Mouse (Mus musculus) heart, embryonic 16.5 days (tissue): ENCODE results near the gene Pdzd8. TPM values are rescaled to one million over a fixed set of nuclear protein-coding genes. Genes with fewer than 3 reads are reported as not detected.

Experiments
- ATAC-seq: fragments of 200-750 bp; cut with Nextera tagmentation; replicated peaks from 2 replicates; pipeline ENCODE4 v1.8.0; 2017; ENCODE audit warnings: moderate number of reproducible peaks; ENCODE audit not compliant: insufficient read depth, low FRiP score; ENCODE audit errors: extremely low read depth
- H3K27ac ChIP-seq: fragments of 300-500 bp; sonication (generic); 2 replicates; pipeline ENCODE4 v1.5.1; 2014; ENCODE audit warnings: mild to moderate bottlenecking, low read length, control low read depth, moderate library complexity
- H3K27me3 ChIP-seq: fragments of 300-500 bp; sonication (generic); 2 replicates; pipeline ENCODE4 v1.6.1; 2014; ENCODE audit warnings: low read length, mixed read lengths; ENCODE audit not compliant: control insufficient read depth, insufficient read depth
- H3K36me3 ChIP-seq: fragments of 300-500 bp; sonication (generic); 2 replicates; pipeline ENCODE4 v1.6.1; 2014; ENCODE audit not compliant: control insufficient read depth, insufficient read depth
- H3K4me1 ChIP-seq: fragments of 300-500 bp; sonication (generic); 2 replicates; pipeline ENCODE4 v1.6.1; 2014; ENCODE audit warnings: low read length, mixed read lengths; ENCODE audit not compliant: control insufficient read depth, insufficient read depth
- H3K4me2 ChIP-seq: fragments of 300-500 bp; sonication (generic); 2 replicates; pipeline ENCODE4 v1.6.1; 2014; ENCODE audit warnings: low read depth, mild to moderate bottlenecking, control low read depth, low read length
- H3K4me3 ChIP-seq: fragments of 300-500 bp; sonication (generic); 2 replicates; pipeline ENCODE4 v1.5.1; 2014; ENCODE audit warnings: mild to moderate bottlenecking, control low read depth, low read length
- H3K9ac ChIP-seq: fragments of 300-500 bp; sonication (generic); 2 replicates; pipeline ENCODE4 v1.6.1; 2014; ENCODE audit warnings: low read length, control low read depth
- H3K9me3 ChIP-seq: fragments of 300-500 bp; sonication (generic); replicated peaks from 2 replicates; pipeline ENCODE4 v1.6.1; 2016; ENCODE audit warnings: low read length; ENCODE audit not compliant: control insufficient read depth
- WGBS: fragments of 180-500 bp; shearing (Covaris S2); extraction: QIAGEN DNeasy Blood & Tissue Kit; methylation state at CpG from one replicate; pipeline ENCODE4 v1.1.7; 2014; 5-methylcytosine and 5-hydroxymethylcytosine counted together
- polyA plus RNA-seq: library from polyadenylated mRNA; unstranded; fragments of >200 nt; fragmentation: Nextera tagmentation; extraction: Ambion mirVana; gene quantifications from 2 replicates; pipeline ENCODE4 v1.2.1, GENCODE M21; 2015

The Pdzd8 gene
- polyA plus RNA-seq, 1 experiment from 2014 or later = 6.1 TPM

GRCm38 (mm10) chr19:59376481-59376880, 30.9 kb upstream of the Pdzd8 start:
- 74% methylated on average over 2 of the region's 2 CpGs for WGBS
- 0 out of 2 replicates have a peak, but pooled peaks cover 3% of the 10 kb centered on the region for H3K27me3 ChIP-seq
- no peak overlapping the region for H3K4me3 ChIP-seq
- H3K9ac ChIP-seq = no peak overlapping the region
- H3K27ac ChIP-seq = no peak overlapping the region
- H3K4me2 ChIP-seq = no peak overlapping the region
- no peak for ATAC-seq
- no peaks in the 10 kb centered on the region for H3K4me1 ChIP-seq
- H3K36me3 ChIP-seq = no peaks in the 10 kb centered on the region
- 0 out of 2 replicates have a peak, but pooled peaks cover 5% of the 10 kb centered on the region for H3K9me3 ChIP-seq

GRCm38 (mm10) chr19:59374940-59375339, 29.4 kb upstream of the Pdzd8 start:
- Histone ChIP-seq H3K36me3 (no peaks in the 10 kb centered on the region), H3K4me1 (no peaks in the 10 kb centered on the region), H3K27ac (no peak overlapping the region), H3K4me2 (no peak overlapping the region), H3K27me3 (0 out of 2 replicates have a peak, but pooled peaks cover 4% of the 10 kb centered on the region), H3K9ac (no peak overlapping the region), H3K9me3 (0 out of 2 replicates have a peak, but pooled peaks cover 5% of the 10 kb centered on the region), H3K4me3 (no peak overlapping the region)
- ATAC-seq = no peak
- WGBS = 74% methylated on average over 6 of the region's 6 CpGs

- Histone ChIP-seq H3K4me2 (no peak overlapping the region), H3K4me3 (no peak overlapping the region), H3K27me3 (0 out of 2 replicates have a peak, but pooled peaks cover 4% of the 10 kb centered on the region), H3K4me1 (no peaks in the 10 kb centered on the region), H3K27ac (no peak overlapping the region), H3K9ac (no peak overlapping the region), H3K36me3 (no peaks in the 10 kb centered on the region), H3K9me3 (0 out of 2 replicates have a peak, but pooled peaks cover 5% of the 10 kb centered on the region)
- WGBS = 63% methylated on average over 4 of the region's 4 CpGs
- no peak for ATAC-seq
Measured at GRCm38 (mm10) chr19:59372928-59373327, 27.3 kb upstream of the Pdzd8 start.

- Histone ChIP-seq H3K36me3 (no peaks in the 10 kb centered on the region), H3K4me1 (no peaks in the 10 kb centered on the region), H3K4me3 (no peak overlapping the region), H3K4me2 (no peak overlapping the region), H3K27me3 (0 out of 2 replicates have a peak, but pooled peaks cover 2% of the 10 kb centered on the region), H3K27ac (no peak overlapping the region), H3K9ac (no peak overlapping the region), H3K9me3 (0 out of 2 replicates have a peak, but pooled peaks cover 5% of the 10 kb centered on the region)
- no peak for ATAC-seq
- WGBS = 71% methylated on average over 4 of the region's 4 CpGs
Measured at GRCm38 (mm10) chr19:59371016-59371415, 25.4 kb upstream of the Pdzd8 start.

GRCm38 (mm10) chr19:59367892-59368291, 22.3 kb upstream of the Pdzd8 start:
- H3K27ac ChIP-seq = no peak overlapping the region

GRCm38 (mm10) chr19:59366724-59367123, 21.1 kb upstream of the Pdzd8 start:
- H3K4me3 ChIP-seq = no peak overlapping the region
- H3K27me3 ChIP-seq = 0 out of 2 replicates have a peak, but pooled peaks cover 2% of the 10 kb centered on the region
- WGBS = 72% methylated on average over 3 of the region's 3 CpGs
- ATAC-seq = no peak
- H3K36me3 ChIP-seq = no peaks in the 10 kb centered on the region
- no peaks in the 10 kb centered on the region for H3K4me1 ChIP-seq
- no peak overlapping the region for H3K27ac ChIP-seq
- no peak overlapping the region for H3K4me2 ChIP-seq
- H3K9me3 ChIP-seq = no peaks in the 10 kb centered on the region
- H3K9ac ChIP-seq = no peak overlapping the region

More at GRCm38 (mm10) chr19:59367892-59368291, 22.3 kb upstream of the Pdzd8 start:
- no peak for ATAC-seq
- Histone ChIP-seq H3K9ac (no peak overlapping the region), H3K9me3 (no peaks in the 10 kb centered on the region), H3K36me3 (no peaks in the 10 kb centered on the region), H3K4me1 (no peaks in the 10 kb centered on the region), H3K4me2 (no peak overlapping the region), H3K27me3 (0 out of 2 replicates have a peak, but pooled peaks cover 2% of the 10 kb centered on the region), H3K4me3 (no peak overlapping the region)
- 68% methylated on average over 4 of the region's 4 CpGs for WGBS

GRCm38 (mm10) chr19:59363666-59364065, 18.1 kb upstream of the Pdzd8 start:
- Histone ChIP-seq H3K4me1 (no peaks in the 10 kb centered on the region), H3K4me2 (no peak overlapping the region), H3K36me3 (no peaks in the 10 kb centered on the region), H3K9ac (no peak overlapping the region), H3K4me3 (no peak overlapping the region), H3K9me3 (no peaks in the 10 kb centered on the region), H3K27ac (no peak overlapping the region), H3K27me3 (0 out of 2 replicates have a peak, but pooled peaks cover 3% of the 10 kb centered on the region)
- 73% methylated on average over 3 of the region's 3 CpGs for WGBS
- no peak for ATAC-seq

- H3K4me2 ChIP-seq = no peak overlapping the region
- WGBS = 72% methylated on average over 6 of the region's 6 CpGs
- no peaks in the 10 kb centered on the region for H3K4me1 ChIP-seq
- H3K9me3 ChIP-seq = no peaks in the 10 kb centered on the region
- no peaks in the 10 kb centered on the region for H3K36me3 ChIP-seq
- H3K27ac ChIP-seq = no peak overlapping the region
- H3K27me3 ChIP-seq = 0 out of 2 replicates have a peak, but pooled peaks cover 3% of the 10 kb centered on the region
- ATAC-seq = no peak
- no peak overlapping the region for H3K9ac ChIP-seq
- H3K4me3 ChIP-seq = no peak overlapping the region
Measured at GRCm38 (mm10) chr19:59362646-59363045, 17.1 kb upstream of the Pdzd8 start.

- WGBS = 65% methylated on average over 2 of the region's 2 CpGs
- Histone ChIP-seq H3K36me3 (no peaks in the 10 kb centered on the region), H3K9ac (no peak overlapping the region), H3K27ac (no peak overlapping the region), H3K27me3 (0 out of 2 replicates have a peak, but pooled peaks cover 6% of the 10 kb centered on the region), H3K4me2 (no peak overlapping the region), H3K4me1 (peaks cover 4% of the 10 kb centered on the region), H3K4me3 (no peak overlapping the region), H3K9me3 (no peaks in the 10 kb centered on the region)
- no peak for ATAC-seq
Measured at GRCm38 (mm10) chr19:59360486-59360896, 14.9 kb upstream of the Pdzd8 start.
